Mouse (Mus musculus) forebrain, postnatal 0 days (tissue): ENCODE measurements at regions not wholly inside any gene's neighbourhood (a gene's known extent, or its start where the extent isn't known, plus 50 kb on each side); places are given as distances from the start of the nearest gene placed in this dataset.

Experiments used
- ATAC-seq: fragments of 200-750 bp; cut with Nextera tagmentation; 2 replicates; pipeline ENCODE4 v1.8.0; 2017; ENCODE audit warnings: mild to moderate bottlenecking, moderate library complexity
- DNase-seq: peaks from one replicate; pipeline ENCODE4 v3.0.0-alpha.2; 2015
- H3K27ac ChIP-seq: fragments of 300-500 bp; sonication (generic); 2 replicates; pipeline ENCODE4 v1.5.1; 2014; ENCODE audit warnings: low read depth, mild to moderate bottlenecking, antibody characterized with exemption, low read length, moderate library complexity, mixed read lengths
- H3K27me3 ChIP-seq: fragments of 300-500 bp; sonication (generic); 2 replicates; pipeline ENCODE4 v1.6.1; 2014; ENCODE audit warnings: mild to moderate bottlenecking, low read length, mixed read lengths; ENCODE audit not compliant: insufficient read depth
- H3K36me3 ChIP-seq: fragments of 300-500 bp; sonication (generic); 2 replicates; pipeline ENCODE4 v1.6.1; 2014; ENCODE audit warnings: mild to moderate bottlenecking, moderate library complexity; ENCODE audit not compliant: insufficient read depth
- H3K4me1 ChIP-seq: fragments of 300-500 bp; sonication (generic); 2 replicates; pipeline ENCODE4 v1.6.1; 2014; ENCODE audit warnings: antibody characterized with exemption; ENCODE audit not compliant: insufficient read depth
- H3K4me2 ChIP-seq: fragments of 300-500 bp; sonication (generic); 2 replicates; pipeline ENCODE4 v1.6.1; 2014; ENCODE audit warnings: low read depth, mild to moderate bottlenecking, moderate library complexity
- H3K4me3 ChIP-seq: fragments of 300-500 bp; sonication (generic); 2 replicates; pipeline ENCODE4 v1.5.1; 2014; ENCODE audit warnings: low read depth, low read length, mixed read lengths
- H3K9ac ChIP-seq: fragments of 300-500 bp; sonication (generic); 2 replicates; pipeline ENCODE4 v1.6.1; 2014; ENCODE audit warnings: mild to moderate bottlenecking
- H3K9me3 ChIP-seq: fragments of 300-500 bp; sonication (generic); 2 replicates; pipeline ENCODE4 v1.6.1; 2016; ENCODE audit warnings: low read length
- CTCF ChIP-seq: sonication (generic); IDR thresholded peaks from 2 replicates; pipeline ENCODE4 v1.5.1; 2016; ENCODE audit warnings: antibody characterized with exemption, control low read depth, low read depth
- WGBS: fragments of 180-500 bp; shearing (Covaris S2); extraction: QIAGEN DNeasy Blood & Tissue Kit; methylation state at CpG from one replicate; pipeline ENCODE4 v1.1.7; 2014; 5-methylcytosine and 5-hydroxymethylcytosine counted together

DNA sequence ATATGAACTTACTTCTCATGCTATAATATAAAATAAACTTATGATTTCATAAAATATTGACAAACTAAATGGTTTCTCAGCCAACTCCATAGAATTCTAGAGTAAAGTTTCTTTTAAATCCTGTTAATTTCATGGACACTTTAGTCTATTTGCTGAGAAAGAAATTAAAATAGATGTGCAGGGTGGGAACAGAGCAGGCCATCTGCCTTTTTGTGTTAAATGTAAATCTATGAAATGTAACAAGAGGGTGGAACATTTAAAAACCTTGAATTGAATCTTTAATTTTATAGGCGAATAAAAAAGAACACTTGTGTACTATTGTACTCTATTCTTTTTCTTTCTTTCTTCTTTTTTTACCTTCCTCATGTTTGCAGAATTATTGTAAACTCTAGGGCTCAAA lies 1050.7 kb downstream of the Tbl1xr1 start:
- H3K9me3 ChIP-seq, result no peaks in the 10 kb centered on the region
- no peak overlapping the region for H3K9ac ChIP-seq
- DNase-seq (no peak), ATAC-seq (no peak)
- 91% methylated on average over 1 of the region's 1 CpGs for WGBS
- TF ChIP-seq CTCF, result no peak
- no peak overlapping the region for H3K4me2 ChIP-seq
- no peak overlapping the region for H3K4me3 ChIP-seq
- H3K36me3 ChIP-seq, result no peaks in the 10 kb centered on the region
- no peaks in the 10 kb centered on the region for H3K4me1 ChIP-seq
- no peaks in the 10 kb centered on the region for H3K27me3 ChIP-seq
- H3K27ac ChIP-seq, result no peak overlapping the region

DNA sequence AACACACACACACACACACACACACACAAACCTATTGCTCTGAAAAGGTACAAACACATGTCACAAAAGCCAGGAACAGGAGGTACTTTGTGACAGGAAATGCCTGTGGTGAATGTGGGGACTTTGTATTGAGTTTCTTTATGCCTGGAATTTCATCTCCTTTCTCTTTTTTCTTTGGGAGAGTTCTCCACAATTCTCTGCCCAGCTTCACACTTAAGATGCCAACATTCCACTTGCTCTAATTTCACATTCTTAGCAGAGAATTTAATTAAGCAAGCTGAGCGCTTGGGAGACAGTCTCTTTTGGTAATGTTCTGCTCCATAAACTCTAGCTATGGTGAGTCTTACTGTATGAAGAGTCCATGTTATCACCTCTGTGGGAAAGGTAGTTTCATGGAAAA lies 1059.1 kb downstream of the Tbl1xr1 start:
- H3K4me3 ChIP-seq, result no peak overlapping the region
- WGBS, result 39% methylated on average over 1 of the region's 1 CpGs
- TF ChIP-seq CTCF, result no peak
- ATAC-seq (no peak), DNase-seq (no peak)
- H3K27ac ChIP-seq, result no peak overlapping the region
- no peaks in the 10 kb centered on the region for H3K9me3 ChIP-seq
- H3K4me2 ChIP-seq, result no peak overlapping the region
- no peak overlapping the region for H3K9ac ChIP-seq
- H3K4me1 ChIP-seq, result no peaks in the 10 kb centered on the region
- H3K36me3 ChIP-seq, result no peaks in the 10 kb centered on the region
- no peaks in the 10 kb centered on the region for H3K27me3 ChIP-seq

DNA sequence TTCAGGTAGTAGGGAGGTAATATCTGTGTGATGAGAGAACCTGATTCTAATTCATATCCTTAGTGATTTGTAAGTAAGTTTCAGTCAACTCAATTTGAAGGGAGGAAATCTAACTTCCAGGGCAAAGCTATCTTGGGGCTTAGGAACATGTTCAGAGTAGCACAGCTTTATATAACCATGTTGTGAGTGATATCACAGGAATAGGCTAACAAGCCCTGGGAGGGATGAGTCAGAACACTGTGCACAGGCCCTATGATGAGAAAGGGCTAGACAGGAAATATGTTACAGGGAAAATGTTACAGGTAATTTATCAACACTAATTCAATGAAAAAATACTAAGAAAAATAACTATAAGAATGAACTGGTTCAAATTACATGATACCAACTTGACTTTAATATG lies 1062.5 kb downstream of the Tbl1xr1 start:
- DNase-seq (no peak), ATAC-seq (no peak)
- H3K4me3 ChIP-seq, result no peak overlapping the region
- no peak for TF ChIP-seq CTCF
- no peak overlapping the region for H3K4me2 ChIP-seq
- H3K27me3 ChIP-seq, result no peaks in the 10 kb centered on the region
- H3K9me3 ChIP-seq, result no peaks in the 10 kb centered on the region
- H3K9ac ChIP-seq, result no peak overlapping the region
- H3K4me1 ChIP-seq, result no peaks in the 10 kb centered on the region
- no peak overlapping the region for H3K27ac ChIP-seq
- H3K36me3 ChIP-seq, result no peaks in the 10 kb centered on the region

DNA sequence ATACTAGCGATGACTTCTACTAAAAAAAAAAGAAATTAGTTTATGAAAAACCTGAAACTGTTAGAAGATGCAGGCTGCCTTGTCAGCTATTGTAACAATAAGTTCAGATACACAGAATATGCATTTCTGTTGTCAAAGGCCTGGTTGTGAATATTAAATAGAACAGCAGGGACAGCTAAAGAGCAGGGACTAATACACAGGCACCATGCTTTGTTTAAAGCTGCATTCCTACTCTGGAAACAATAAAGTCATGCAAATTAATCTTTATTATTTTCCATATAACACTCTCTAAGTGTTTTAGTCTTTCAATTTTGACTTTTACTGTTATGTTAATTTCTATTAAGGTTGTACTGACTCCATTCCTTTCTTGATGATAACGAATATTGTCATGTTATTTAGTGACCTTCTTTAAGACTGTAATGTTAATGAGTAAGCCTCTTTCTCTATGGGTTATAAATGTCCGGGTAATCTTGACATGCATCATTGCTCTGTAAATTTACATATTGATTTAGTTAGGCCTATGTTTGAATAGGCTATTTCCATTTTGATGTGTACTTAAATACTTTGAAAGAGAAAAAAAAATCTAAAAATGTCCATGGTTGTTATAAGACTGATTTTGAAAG lies 1088.5 kb downstream of the Tbl1xr1 start:
- Histone ChIP-seq H3K4me2 (no peak overlapping the region), H3K9me3 (no peaks in the 10 kb centered on the region), H3K27ac (no peak overlapping the region), H3K4me1 (no peaks in the 10 kb centered on the region), H3K27me3 (no peaks in the 10 kb centered on the region), H3K9ac (no peak overlapping the region), H3K4me3 (no peak overlapping the region), H3K36me3 (no peaks in the 10 kb centered on the region)
- no peak for ATAC-seq
- no peak for DNase-seq
- WGBS, result 46% methylated on average over 3 of the region's 3 CpGs
- TF ChIP-seq CTCF, result no peak

DNA sequence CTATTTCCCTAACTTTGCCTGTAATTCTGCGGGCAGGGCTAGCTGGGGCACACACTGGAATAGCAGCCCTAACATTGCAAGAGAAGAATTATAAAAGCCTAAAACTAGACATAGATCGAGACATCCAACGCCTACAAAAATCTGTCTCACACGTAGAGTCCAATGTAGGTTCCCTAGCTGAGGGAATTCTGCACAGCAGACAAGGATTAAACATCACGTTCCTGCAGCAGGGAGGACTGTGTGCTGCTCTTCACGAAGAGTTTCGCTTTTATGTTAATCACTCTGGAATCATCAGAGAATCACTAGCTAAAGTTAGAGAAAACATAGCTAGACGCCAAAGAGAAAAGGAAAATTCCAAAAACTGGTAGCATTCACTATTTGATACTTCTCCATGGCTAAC lies 1106.9 kb downstream of the Tbl1xr1 start:
- Histone ChIP-seq H3K4me1 (no peaks in the 10 kb centered on the region), H3K36me3 (no peaks in the 10 kb centered on the region), H3K4me2 (no peak overlapping the region), H3K9me3 (no peaks in the 10 kb centered on the region), H3K27me3 (no peaks in the 10 kb centered on the region), H3K9ac (no peak overlapping the region), H3K27ac (no peak overlapping the region), H3K4me3 (no peak overlapping the region)
- DNase-seq (no peak), ATAC-seq (no peak)
- TF ChIP-seq CTCF, result no peak
- WGBS, result 89% methylated on average over 8 of the region's 8 CpGs

DNA sequence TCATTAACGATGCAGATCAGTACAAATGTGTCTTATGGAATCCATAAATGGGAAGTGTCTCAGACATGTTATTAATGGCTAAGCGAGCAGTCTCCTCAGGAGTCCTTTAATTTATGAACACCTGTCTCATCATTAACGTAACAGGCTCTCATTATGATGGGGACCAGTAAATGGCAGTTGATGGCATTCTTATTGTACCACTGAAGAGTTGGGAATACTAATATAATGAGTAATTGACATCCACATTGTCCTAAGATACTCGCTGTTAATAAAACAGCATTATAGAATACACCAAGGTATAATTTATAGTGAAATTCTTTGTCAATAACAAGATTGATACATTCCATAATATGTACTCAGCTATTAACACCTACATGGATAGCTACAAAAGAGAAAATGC lies 1112.0 kb downstream of the Tbl1xr1 start:
- WGBS, result 75% methylated on average over 4 of the region's 4 CpGs
- DNase-seq (no peak), ATAC-seq (no peak)
- Histone ChIP-seq H3K4me1 (no peaks in the 10 kb centered on the region), H3K27ac (no peak overlapping the region), H3K4me3 (no peak overlapping the region), H3K36me3 (no peaks in the 10 kb centered on the region), H3K27me3 (no peaks in the 10 kb centered on the region), H3K9me3 (no peaks in the 10 kb centered on the region), H3K4me2 (no peak overlapping the region), H3K9ac (no peak overlapping the region)
- TF ChIP-seq CTCF, result no peak

DNA sequence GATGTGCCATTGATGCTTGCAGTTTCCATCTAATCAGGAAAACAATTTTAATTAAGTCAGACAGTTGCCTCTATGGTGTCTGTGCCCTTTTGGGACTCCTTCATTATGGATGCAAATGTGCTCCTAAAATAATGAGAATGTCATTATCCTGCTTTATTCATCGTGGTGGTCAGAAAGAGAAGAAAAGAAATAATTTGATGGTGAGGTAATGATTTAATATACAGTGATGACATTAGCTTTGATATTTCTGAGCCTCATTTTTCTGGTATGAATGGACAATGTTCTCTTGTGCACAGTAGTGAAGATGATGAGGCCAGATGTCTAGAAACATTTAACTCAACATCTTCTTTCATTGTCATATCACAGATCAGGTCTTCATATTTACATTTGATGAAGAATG lies 1123.6 kb downstream of the Tbl1xr1 start:
- WGBS, result 20% methylated on average over 1 of the region's 1 CpGs

DNA sequence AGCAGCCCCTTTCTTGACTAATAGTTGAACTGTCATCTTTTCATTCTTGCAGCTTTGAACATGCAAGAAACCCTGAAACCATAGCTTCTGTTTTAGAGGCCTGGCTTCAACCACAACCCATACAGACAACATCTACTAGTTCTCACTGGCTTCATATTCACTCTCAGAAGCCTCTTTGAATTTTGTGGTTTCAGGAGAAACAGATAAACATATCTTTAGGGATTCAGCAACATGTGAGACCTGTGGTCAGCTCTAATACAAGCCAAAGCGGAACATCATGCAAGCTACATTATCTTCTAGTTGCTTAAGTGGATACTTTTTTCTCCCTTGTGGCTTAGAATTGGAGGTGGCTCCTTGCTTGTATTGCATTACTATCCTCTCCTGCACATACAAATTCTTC lies 1138.0 kb downstream of the Tbl1xr1 start:
- Histone ChIP-seq H3K4me3 (no peak overlapping the region), H3K9ac (no peak overlapping the region), H3K4me2 (no peak overlapping the region), H3K27me3 (no peaks in the 10 kb centered on the region), H3K36me3 (no peaks in the 10 kb centered on the region), H3K9me3 (no peaks in the 10 kb centered on the region), H3K4me1 (no peaks in the 10 kb centered on the region), H3K27ac (no peak overlapping the region)
- no peak for ATAC-seq
- DNase-seq, result no peak
- no peak for TF ChIP-seq CTCF
- 100% methylated on average over 1 of the region's 1 CpGs for WGBS

More for the DNA sequence above, 1123.6 kb downstream of the Tbl1xr1 start:
- H3K9me3 ChIP-seq, result no peaks in the 10 kb centered on the region
- no peaks in the 10 kb centered on the region for H3K4me1 ChIP-seq
- no peaks in the 10 kb centered on the region for H3K27me3 ChIP-seq
- DNase-seq (no peak), ATAC-seq (no peak)
- no peak overlapping the region for H3K4me2 ChIP-seq
- no peak for TF ChIP-seq CTCF
- no peak overlapping the region for H3K9ac ChIP-seq
- H3K27ac ChIP-seq, result no peak overlapping the region
- H3K36me3 ChIP-seq, result no peaks in the 10 kb centered on the region
- H3K4me3 ChIP-seq, result no peak overlapping the region
